Mouse (Mus musculus): Measurements from ENCODE around the gene Krtap4-2. TPM values are rescaled to one million over a fixed set of nuclear protein-coding genes. Genes with fewer than 3 reads are reported as not detected.

The Krtap4-2 gene
- not detected in 4 replicates for total RNA-seq (2023; ENCODE audit: inconsistent age)

GRCm38 (mm10) chr11:99634653-99635134 is at the start of gene Krtap4-2:
TSS of gene Krtap4-2 (minus strand) at chr11:99635084.

GRCm38 (mm10) chr11:99665860-99666259 is 31.0 kb upstream of the Krtap4-2 start, which contains the start of gene Krtap4-6:
TSS of gene Krtap4-6 (minus strand) at chr11:99665960.

GRCm38 (mm10) chr11:99658467-99659010 is 23.7 kb upstream of the Krtap4-2 start, which contains the start of gene Gm11563:
TSS of gene Gm11563 (minus strand) at chr11:99658960.

GRCm38 (mm10) chr11:99650136-99650535 is 15.3 kb upstream of the Krtap4-2 start, which contains the start of gene Gm11555:
TSS of gene Gm11555 (minus strand) at chr11:99650236.

GRCm38 (mm10) chr11:99643635-99644139 is 8.8 kb upstream of the Krtap4-2 start, which contains the start of gene Krtap4-7:
TSS of gene Krtap4-7 (minus strand) at chr11:99644089.

GRCm38 (mm10) chr11:99628138-99628537 is 6.7 kb downstream of the Krtap4-2 start, which contains the start of gene Krtap4-1:
TSS of gene Krtap4-1 (minus strand) at chr11:99628238.

GRCm38 (mm10) chr11:99620335-99620734 is 14.5 kb downstream of the Krtap4-2 start, which contains the start of gene Gm11562:
TSS of gene Gm11562 (minus strand) at chr11:99620435.

GRCm38 (mm10) chr11:99614796-99615363 is 20.0 kb downstream of the Krtap4-2 start, which contains the start of gene Krtap2-4:
TSS of gene Krtap2-4 (minus strand) at chr11:99614846.

GRCm38 (mm10) chr11:99610089-99610488 is 24.8 kb downstream of the Krtap4-2 start, which contains the start of gene Gm11937:
TSS of gene Gm11937 (minus strand) at chr11:99610189.

GRCm38 (mm10) chr11:99603208-99603607 is 31.7 kb downstream of the Krtap4-2 start, which contains the start of gene Gm11938:
TSS of gene Gm11938 (minus strand) at chr11:99603308.

GRCm38 (mm10) chr11:99597742-99598141 is 37.1 kb downstream of the Krtap4-2 start, which contains the start of gene Krtap9-3:
TSS of gene Krtap9-3 (minus strand) at chr11:99598105.

GRCm38 (mm10) chr11:99590981-99591380 is 43.9 kb downstream of the Krtap4-2 start, which contains the start of gene Krtap1-3:
TSS of gene Krtap1-3 (minus strand) at chr11:99591339.

Other genes starting within 250 kb of the Krtap4-2 start
- gene Krt10, start 245.7 kb downstream of the Krtap4-2 start, total RNA-seq (2023; ENCODE audit: inconsistent age) = 1.7 to 4.1 TPM (median 2.1 TPM) in 4 replicates
- not detected in 4 replicates for gene Krt12, start 212.8 kb downstream of the Krtap4-2 start, total RNA-seq (2023; ENCODE audit: inconsistent age)
- gene Krt20, start 196.9 kb downstream of the Krtap4-2 start, total RNA-seq (2023; ENCODE audit: inconsistent age) = not detected in 4 replicates
- gene Krt23, start 141.9 kb downstream of the Krtap4-2 start, total RNA-seq (2023; ENCODE audit: inconsistent age) = not detected in 4 replicates
- gene Krt39, start 113.7 kb downstream of the Krtap4-2 start, total RNA-seq (2023; ENCODE audit: inconsistent age) = not detected in 4 replicates
- not detected in 4 replicates for gene Krt40, start 91.9 kb downstream of the Krtap4-2 start, total RNA-seq (2023; ENCODE audit: inconsistent age)
- gene Krtap3-3, start 84.2 kb downstream of the Krtap4-2 start, total RNA-seq (2023; ENCODE audit: inconsistent age) = not detected in 4 replicates
- gene Krtap3-2, start 78.2 kb downstream of the Krtap4-2 start, total RNA-seq (2023; ENCODE audit: inconsistent age) = not detected in 4 replicates
- gene Gm11939, start 75.6 kb downstream of the Krtap4-2 start, total RNA-seq (2023; ENCODE audit: inconsistent age) = not detected in 4 replicates
- gene Krtap3-1, start 68.5 kb downstream of the Krtap4-2 start, total RNA-seq (2023; ENCODE audit: inconsistent age) = not detected in 4 replicates
- not detected in 4 replicates for gene Krtap1-5, start 54.1 kb downstream of the Krtap4-2 start, total RNA-seq (2023; ENCODE audit: inconsistent age)
- gene Krtap1-4, start 51.4 kb downstream of the Krtap4-2 start, total RNA-seq (2023; ENCODE audit: inconsistent age) = not detected in 4 replicates
- gene Krtap1-3, start 43.7 kb downstream of the Krtap4-2 start, total RNA-seq (2023; ENCODE audit: inconsistent age) = not detected in 4 replicates
- not detected in 4 replicates for gene Krtap9-3, start 37.0 kb downstream of the Krtap4-2 start, total RNA-seq (2023; ENCODE audit: inconsistent age)
- not detected in 4 replicates for gene Gm11938, start 31.8 kb downstream of the Krtap4-2 start, total RNA-seq (2023; ENCODE audit: inconsistent age)
- gene Gm11937, start 24.9 kb downstream of the Krtap4-2 start, total RNA-seq (2023; ENCODE audit: inconsistent age) = not detected in 4 replicates
- gene Krtap2-4, start 20.2 kb downstream of the Krtap4-2 start, total RNA-seq (2023; ENCODE audit: inconsistent age) = not detected in 4 replicates
- not detected in 4 replicates for gene Gm11562, start 14.6 kb downstream of the Krtap4-2 start, total RNA-seq (2023; ENCODE audit: inconsistent age)
- gene Krtap4-1, start 6.8 kb downstream of the Krtap4-2 start, total RNA-seq (2023; ENCODE audit: inconsistent age) = not detected in 4 replicates
- not detected in 4 replicates for gene Krtap4-7, start 9.0 kb upstream of the Krtap4-2 start, total RNA-seq (2023; ENCODE audit: inconsistent age)
- gene Gm11555, start 15.2 kb upstream of the Krtap4-2 start, total RNA-seq (2023; ENCODE audit: inconsistent age) = not detected in 4 replicates
- not detected in 4 replicates for gene Gm11563, start 23.9 kb upstream of the Krtap4-2 start, total RNA-seq (2023; ENCODE audit: inconsistent age)
- gene Krtap4-6, start 30.9 kb upstream of the Krtap4-2 start, total RNA-seq (2023; ENCODE audit: inconsistent age) = not detected in 4 replicates
- not detected in 4 replicates for gene Gm14190, start 55.7 kb upstream of the Krtap4-2 start, total RNA-seq (2023; ENCODE audit: inconsistent age)
- gene Gm14180, start 99.2 kb upstream of the Krtap4-2 start, total RNA-seq (2023; ENCODE audit: inconsistent age) = not detected in 4 replicates
- gene Gm11595, start 137.8 kb upstream of the Krtap4-2 start, total RNA-seq (2023; ENCODE audit: inconsistent age) = not detected in 4 replicates
- gene Krtap4-8, start 145.6 kb upstream of the Krtap4-2 start, total RNA-seq (2023; ENCODE audit: inconsistent age) = not detected in 4 replicates
- gene Krtap4-9, start 150.1 kb upstream of the Krtap4-2 start, total RNA-seq (2023; ENCODE audit: inconsistent age) = not detected in 4 replicates
- not detected in 4 replicates for gene Gm11596, start 158.4 kb upstream of the Krtap4-2 start, total RNA-seq (2023; ENCODE audit: inconsistent age)
- not detected in 4 replicates for gene Gm11569, start 163.8 kb upstream of the Krtap4-2 start, total RNA-seq (2023; ENCODE audit: inconsistent age)
- gene Gm11554, start 169.4 kb upstream of the Krtap4-2 start, total RNA-seq (2023; ENCODE audit: inconsistent age) = not detected in 4 replicates
- gene Krtap4-13, start 174.8 kb upstream of the Krtap4-2 start, total RNA-seq (2023; ENCODE audit: inconsistent age) = not detected in 4 replicates
- gene Gm11564, start 180.6 kb upstream of the Krtap4-2 start, total RNA-seq (2023; ENCODE audit: inconsistent age) = not detected in 4 replicates
- gene 2300003K06Rik, start 203.0 kb upstream of the Krtap4-2 start, total RNA-seq (2023; ENCODE audit: inconsistent age) = not detected in 4 replicates
- gene Krtap4-16, start 216.5 kb upstream of the Krtap4-2 start, total RNA-seq (2023; ENCODE audit: inconsistent age) = not detected in 4 replicates
- gene Gm11568, start 222.8 kb upstream of the Krtap4-2 start, total RNA-seq (2023; ENCODE audit: inconsistent age) = not detected in 4 replicates
- gene Gm11559, start 229.4 kb upstream of the Krtap4-2 start, total RNA-seq (2023; ENCODE audit: inconsistent age) = not detected in 4 replicates
- not detected in 4 replicates for gene Krtap9-1, start 238.3 kb upstream of the Krtap4-2 start, total RNA-seq (2023; ENCODE audit: inconsistent age)
- not detected in 4 replicates for gene Gm11567, start 244.1 kb upstream of the Krtap4-2 start, total RNA-seq (2023; ENCODE audit: inconsistent age)